Mouse (Mus musculus) cerebellum, adult 2 months (tissue): Measurements from ENCODE around the gene Dcaf11.

Experiments used
- CTCF ChIP-seq: fragments of 200-500 bp; IDR thresholded peaks from 2 replicates; pipeline ENCODE4 v1.5.1; 2011; ENCODE audit warnings: low read depth, mild to moderate bottlenecking, control low read depth, low read length, moderate library complexity, borderline replicate concordance; ENCODE audit not compliant: insufficient read depth
- POLR2A ChIP-seq: fragments of 200-500 bp; IDR thresholded peaks from 2 replicates; pipeline ENCODE4 v1.6.1; 2011; ENCODE audit warnings: low read length, control low read depth, borderline replicate concordance; ENCODE audit not compliant: insufficient read depth

- no peak for TF ChIP-seq CTCF
- TF ChIP-seq POLR2A, result no peak
Measured at GRCm38 (mm10) chr14:55551794-55552193, 8.0 kb upstream of the Dcaf11 start.
